Mouse (Mus musculus): ENCODE measurements at regions not wholly inside any gene's neighbourhood (a gene's known extent, or its start where the extent isn't known, plus 50 kb on each side); places are given as distances from the start of the nearest gene placed in this dataset.

DNA sequence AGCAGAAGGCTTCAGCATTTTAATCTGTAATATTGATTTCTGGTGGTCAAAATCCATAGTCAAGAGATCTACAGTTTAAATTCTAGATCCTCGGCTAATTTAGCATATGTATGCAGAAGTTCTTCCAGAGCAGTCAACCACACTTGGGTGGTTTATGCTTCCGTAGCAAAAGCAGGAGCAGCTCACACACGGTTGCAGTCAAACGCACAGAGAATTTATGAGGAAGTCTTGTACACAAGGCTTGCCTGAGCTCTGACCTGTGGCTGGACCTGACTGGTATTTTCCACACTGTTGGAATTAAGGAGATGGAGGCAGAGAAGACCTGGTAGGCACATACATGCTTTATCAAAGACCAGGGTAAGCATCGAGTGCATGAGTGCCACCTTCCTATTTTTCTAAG lies 86.8 kb downstream of the Avpr1a start:
- TF ChIP-seq POLR2A (IDR thresholded peaks at IDR 0.05; ENCODE audit: borderline replicate concordance, control insufficient read depth, low read depth, low read length) (no peak), CTCF (IDR thresholded peaks at IDR 0.05; ENCODE audit: control insufficient read depth, insufficient read depth, low read length) (no peak)

All from bone marrow, adult 2 months (tissue).